Mouse (Mus musculus): ENCODE results near the gene Gm10226.
"Not testable (repeated sequence)": the region's sequence is repeated elsewhere in the genome, so short reads cannot be mapped to it uniquely, and the experiment has no call there.

Gm10226 gene

GRCm38 (mm10) chr17:21691560-21691959 lies at the start of gene Gm10226:
Gene Gm10226, plus strand, starts transcription at chr17:21691860.
- no peak for DNase-seq (ENCODE audit: low read depth, low spot score)

- no peak for DNase-seq (ENCODE audit: low read depth, low spot score)
These were observed 42.9 kb upstream of the Gm10226 start for GRCm38 (mm10) chr17:21648791-21649190.

GRCm38 (mm10) chr17:21649936-21650335 lies 41.7 kb upstream of the Gm10226 start:
- no peak for DNase-seq (ENCODE audit: low read depth, low spot score)

- DNase-seq (ENCODE audit: low read depth, low spot score): peak; percentile 96
These were observed 41.2 kb upstream of the Gm10226 start, which contains the start of gene Zfp983 for GRCm38 (mm10) chr17:21650364-21650907. Gene Zfp983, plus strand, starts transcription at chr17:21650624.

GRCm38 (mm10) chr17:21678826-21679225 lies 12.8 kb upstream of the Gm10226 start:
- not testable (repeated sequence) for DNase-seq (ENCODE audit: low read depth, low spot score)

- peak; percentile 97 for DNase-seq (ENCODE audit: low read depth, low spot score)
These were observed 12.2 kb upstream of the Gm10226 start for GRCm38 (mm10) chr17:21679273-21680018.

- DNase-seq (ENCODE audit: low read depth, low spot score): not testable (repeated sequence)
These were observed 11.7 kb upstream of the Gm10226 start for GRCm38 (mm10) chr17:21680019-21680376.

- no peak for DNase-seq (ENCODE audit: low read depth, low spot score)
These were observed 1.7 kb downstream of the Gm10226 start for GRCm38 (mm10) chr17:21693342-21693741.

- DNase-seq (ENCODE audit: low read depth, low spot score): no peak
These were observed 4.4 kb downstream of the Gm10226 start for GRCm38 (mm10) chr17:21696073-21696472.

GRCm38 (mm10) chr17:21702281-21703240 lies 10.9 kb downstream of the Gm10226 start:
- no peak for DNase-seq (ENCODE audit: low read depth, low spot score)

- no peak for DNase-seq (ENCODE audit: low read depth, low spot score)
These were observed 11.8 kb downstream of the Gm10226 start for GRCm38 (mm10) chr17:21703414-21703813.

- DNase-seq (ENCODE audit: low read depth, low spot score): peak; percentile 99
These were observed 15.8 kb downstream of the Gm10226 start, which contains the start of gene Zfp760 for GRCm38 (mm10) chr17:21707343-21707996. Gene Zfp760, plus strand, starts transcription at chr17:21707741.

- DNase-seq (ENCODE audit: low read depth, low spot score): no peak
These were observed 16.7 kb downstream of the Gm10226 start for GRCm38 (mm10) chr17:21708401-21708800.

- DNase-seq (ENCODE audit: low read depth, low spot score): not testable (repeated sequence)
These were observed 38.8 kb downstream of the Gm10226 start, which contains the start of gene Zfp229 for GRCm38 (mm10) chr17:21730495-21730894. Gene Zfp229, plus strand, starts transcription at chr17:21730795.

- DNase-seq (ENCODE audit: low read depth, low spot score): no peak
These were observed 41.4 kb downstream of the Gm10226 start for GRCm38 (mm10) chr17:21733049-21733448.

GRCm38 (mm10) chr17:21733529-21734031 lies 41.9 kb downstream of the Gm10226 start:
- peak; percentile 96 for DNase-seq (ENCODE audit: low read depth, low spot score)
